Mouse (Mus musculus): ENCODE measurements at regions not wholly inside any gene's neighbourhood (a gene's known extent, or its start where the extent isn't known, plus 50 kb on each side); places are given as distances from the start of the nearest gene placed in this dataset.
A peak's percentile ranks its signal among the peaks of the same experiment; 100 is the strongest.

- no peak for DNase-seq (ENCODE audit: low read depth, low spot score)
Measured at GRCm38 (mm10) chr4:9935949-9936348, 938.3 kb upstream of the 2610301B20Rik start.

DNA sequence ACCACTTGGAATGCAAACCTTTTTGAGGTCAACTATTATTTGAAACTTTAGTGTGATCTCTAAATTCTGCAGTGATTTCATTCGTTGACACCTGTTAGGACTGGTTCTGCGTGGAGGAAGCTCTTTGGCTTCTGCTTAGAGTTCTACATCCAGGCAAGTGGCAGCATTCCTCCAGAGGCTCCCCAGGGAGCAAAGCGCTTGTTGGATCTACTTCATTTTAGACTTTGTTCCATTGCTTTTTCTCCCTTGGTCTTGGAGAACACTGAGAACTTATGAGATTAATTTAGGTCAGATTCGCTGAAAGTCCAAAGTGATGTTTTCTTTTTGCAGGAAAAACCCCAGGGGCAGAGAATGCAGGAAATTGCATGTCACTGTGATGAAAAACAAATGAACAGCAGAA is 922.9 kb upstream of the 2610301B20Rik start:
- DNase-seq (ENCODE audit: low read depth, low spot score): no peak

GRCm38 (mm10) chr4:9974631-9975030 is 899.7 kb upstream of the 2610301B20Rik start:
- DNase-seq (ENCODE audit: low read depth, low spot score): no peak

DNA sequence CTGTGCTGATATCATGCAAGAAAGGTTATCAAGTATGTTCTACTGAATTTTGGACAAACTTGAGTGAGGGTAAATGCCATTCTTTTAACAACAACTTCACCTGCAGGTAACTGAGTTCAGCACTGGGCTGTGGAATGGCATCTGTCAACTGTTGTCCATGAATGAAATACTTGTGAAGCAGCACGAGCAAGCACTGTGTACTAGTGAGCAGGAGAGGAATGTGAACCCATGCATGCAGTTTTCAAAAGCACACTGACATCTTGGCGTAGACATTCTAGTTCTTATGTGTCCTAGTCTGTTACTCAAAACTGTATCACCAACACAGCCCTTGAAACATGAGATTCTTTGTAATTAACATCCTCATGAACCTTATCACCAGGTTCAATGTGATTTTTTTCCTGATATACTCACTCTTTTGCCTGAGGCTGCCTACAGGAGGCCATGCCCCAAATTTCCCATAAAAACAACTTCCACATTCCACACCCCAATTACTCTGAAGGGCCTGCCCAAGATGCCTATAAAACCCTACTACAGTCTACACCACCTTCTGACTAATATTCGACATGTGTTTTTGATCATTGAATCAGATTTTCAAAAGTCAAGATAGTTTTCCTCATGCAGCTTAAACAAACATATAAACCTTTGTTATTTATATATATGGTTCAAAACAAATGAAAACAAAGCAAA is 892.8 kb upstream of the 2610301B20Rik start:
- no peak for DNase-seq (ENCODE audit: low read depth, low spot score)

GRCm38 (mm10) chr4:9982786-9983525 is 891.3 kb upstream of the 2610301B20Rik start:
- DNase-seq (ENCODE audit: low read depth, low spot score): no peak

- peak; percentile 36 for DNase-seq (ENCODE audit: low read depth, low spot score)
Measured at GRCm38 (mm10) chr4:9993871-9994270, 880.4 kb upstream of the 2610301B20Rik start.

DNA sequence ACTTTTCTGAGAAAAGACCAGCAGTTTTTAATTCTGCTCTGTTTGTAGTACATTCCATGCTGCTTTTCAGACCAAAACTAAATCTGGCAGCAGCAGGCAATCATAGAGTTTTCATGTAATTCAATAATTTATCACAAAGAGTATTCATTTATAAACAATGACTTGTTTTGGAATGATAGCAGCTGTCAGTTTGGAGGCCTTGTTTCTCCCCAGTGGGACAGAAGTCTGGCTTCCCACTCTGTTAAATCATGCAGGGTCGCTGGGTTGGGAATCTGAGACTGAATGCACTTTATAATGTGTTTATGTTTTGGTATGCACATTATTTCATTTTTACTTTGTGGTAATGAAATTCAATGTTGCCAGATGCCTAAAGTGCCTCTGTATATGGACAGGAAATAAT is 879.8 kb upstream of the 2610301B20Rik start:
- no peak for DNase-seq (ENCODE audit: low read depth, low spot score)

DNA sequence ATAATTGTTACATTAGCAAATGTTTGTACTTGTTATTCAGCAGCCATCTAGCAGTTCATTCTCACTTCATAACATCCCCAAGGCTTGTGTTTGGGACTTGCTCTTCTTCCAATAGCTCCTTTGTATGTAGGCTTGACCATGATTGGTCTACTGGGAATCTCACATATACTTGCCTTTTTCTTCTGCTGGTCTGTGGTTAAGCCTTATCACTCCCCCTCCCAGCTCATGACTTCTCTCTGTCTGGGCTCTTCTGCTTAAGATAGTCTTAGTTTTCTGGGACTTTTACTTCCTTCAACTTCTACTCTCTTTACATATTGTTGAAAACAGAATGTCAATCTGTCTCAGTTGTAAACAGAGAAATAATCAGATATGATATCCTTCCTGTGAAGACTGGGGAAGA is 844.0 kb upstream of the 2610301B20Rik start:
- DNase-seq (ENCODE audit: low read depth, low spot score): no peak

DNA sequence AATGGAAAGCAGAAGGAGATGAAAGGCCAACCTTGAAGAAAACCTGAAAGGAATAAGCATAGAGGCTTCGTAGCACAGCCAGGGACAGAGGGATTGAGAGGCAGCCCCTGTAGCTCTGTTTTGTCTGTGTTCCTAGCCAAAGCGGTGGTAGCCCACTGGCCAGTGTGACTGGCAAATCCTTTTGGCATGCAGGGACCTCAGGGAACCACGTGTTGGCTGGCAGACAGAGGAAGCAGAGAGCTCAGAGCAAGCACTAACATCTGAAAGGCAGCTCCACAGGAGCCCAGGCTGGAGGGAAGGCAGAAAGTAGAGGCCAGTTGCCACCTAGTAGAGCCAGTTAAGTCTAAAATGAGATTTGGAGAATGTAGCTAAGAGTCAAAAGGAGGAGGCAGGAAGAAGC is 842.5 kb upstream of the 2610301B20Rik start:
- no peak for DNase-seq (ENCODE audit: low read depth, low spot score)

DNA sequence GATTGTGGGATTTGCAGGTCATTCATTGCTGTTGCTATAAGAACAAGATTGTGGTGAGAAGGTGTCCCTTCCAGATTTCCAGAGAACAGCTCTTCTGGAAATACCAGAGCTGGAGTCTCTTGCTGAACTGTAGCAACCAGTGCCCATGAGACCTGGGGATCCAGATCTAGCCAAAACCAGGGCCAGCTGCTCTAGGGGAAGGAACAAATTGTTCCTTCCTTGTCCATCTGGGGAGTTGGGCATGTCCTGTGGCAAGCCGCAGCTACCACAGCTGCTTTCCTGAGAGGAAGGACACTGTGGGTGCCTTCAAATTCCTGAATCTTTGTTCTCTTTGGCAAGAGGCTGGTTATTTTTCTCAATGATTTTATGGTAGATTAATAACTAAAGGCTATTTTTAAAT is 839.0 kb upstream of the 2610301B20Rik start:
- DNase-seq (ENCODE audit: low read depth, low spot score): no peak

DNA sequence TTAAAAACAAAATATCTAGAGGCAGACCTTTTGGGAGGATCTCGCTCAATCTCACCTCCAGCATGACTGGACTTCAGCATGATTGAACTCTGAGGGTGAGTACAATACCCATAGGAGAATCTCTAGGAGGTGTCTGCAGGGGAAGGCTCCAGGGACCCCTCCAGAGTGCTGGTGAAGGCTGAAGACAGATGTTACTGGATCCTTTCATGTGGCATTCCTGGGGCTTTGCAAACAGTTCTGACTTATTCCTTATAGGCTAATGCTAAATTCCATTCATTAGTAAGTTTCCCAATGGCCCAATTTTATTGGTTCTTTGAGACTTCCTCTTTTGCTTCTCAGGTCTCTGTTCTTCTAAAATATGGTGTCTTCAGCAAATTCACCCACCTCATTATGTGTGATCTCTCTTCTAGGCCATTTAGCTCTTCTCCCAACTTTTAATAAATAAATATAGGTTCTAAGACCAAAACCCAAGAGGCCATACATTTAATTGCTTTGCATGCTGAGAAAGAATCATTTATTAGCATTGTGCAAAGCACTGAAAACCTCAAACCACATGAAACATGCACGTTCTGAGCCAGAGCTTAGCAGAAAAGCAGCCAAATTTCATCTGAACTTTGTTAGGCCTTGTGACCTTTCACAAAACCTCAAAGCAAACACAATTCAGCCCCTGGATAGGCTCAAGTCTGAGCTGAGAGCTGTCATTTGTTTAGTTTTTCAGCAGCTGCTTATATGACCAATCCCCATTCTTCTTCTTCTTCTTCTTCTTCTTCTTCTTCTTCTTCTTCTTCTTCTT is 832.8 kb upstream of the 2610301B20Rik start:
- no peak for DNase-seq (ENCODE audit: low read depth, low spot score)

DNA sequence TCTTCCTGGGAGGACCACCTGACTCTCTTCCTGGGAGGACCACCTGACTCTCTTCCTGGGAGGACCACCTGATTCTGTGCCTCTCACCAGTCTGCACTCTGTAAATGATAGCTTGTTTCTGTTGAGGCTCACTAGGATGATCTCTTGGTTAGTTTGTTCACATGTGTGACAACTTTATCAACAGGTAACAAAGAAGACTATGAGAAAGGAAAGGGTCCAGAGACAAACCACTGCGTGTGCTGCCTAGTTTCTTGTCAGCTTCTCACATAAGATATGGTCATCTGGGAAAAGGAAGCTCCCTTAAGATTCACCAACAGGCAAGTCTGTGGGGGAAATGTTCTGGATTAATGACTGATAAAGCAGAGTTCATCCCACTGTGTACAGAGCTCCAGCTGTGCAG is 825.5 kb upstream of the 2610301B20Rik start:
- no peak for DNase-seq (ENCODE audit: low read depth, low spot score)

- no peak for DNase-seq (ENCODE audit: low read depth, low spot score)
Measured at GRCm38 (mm10) chr4:10049411-10049810, 824.9 kb upstream of the 2610301B20Rik start.

DNA sequence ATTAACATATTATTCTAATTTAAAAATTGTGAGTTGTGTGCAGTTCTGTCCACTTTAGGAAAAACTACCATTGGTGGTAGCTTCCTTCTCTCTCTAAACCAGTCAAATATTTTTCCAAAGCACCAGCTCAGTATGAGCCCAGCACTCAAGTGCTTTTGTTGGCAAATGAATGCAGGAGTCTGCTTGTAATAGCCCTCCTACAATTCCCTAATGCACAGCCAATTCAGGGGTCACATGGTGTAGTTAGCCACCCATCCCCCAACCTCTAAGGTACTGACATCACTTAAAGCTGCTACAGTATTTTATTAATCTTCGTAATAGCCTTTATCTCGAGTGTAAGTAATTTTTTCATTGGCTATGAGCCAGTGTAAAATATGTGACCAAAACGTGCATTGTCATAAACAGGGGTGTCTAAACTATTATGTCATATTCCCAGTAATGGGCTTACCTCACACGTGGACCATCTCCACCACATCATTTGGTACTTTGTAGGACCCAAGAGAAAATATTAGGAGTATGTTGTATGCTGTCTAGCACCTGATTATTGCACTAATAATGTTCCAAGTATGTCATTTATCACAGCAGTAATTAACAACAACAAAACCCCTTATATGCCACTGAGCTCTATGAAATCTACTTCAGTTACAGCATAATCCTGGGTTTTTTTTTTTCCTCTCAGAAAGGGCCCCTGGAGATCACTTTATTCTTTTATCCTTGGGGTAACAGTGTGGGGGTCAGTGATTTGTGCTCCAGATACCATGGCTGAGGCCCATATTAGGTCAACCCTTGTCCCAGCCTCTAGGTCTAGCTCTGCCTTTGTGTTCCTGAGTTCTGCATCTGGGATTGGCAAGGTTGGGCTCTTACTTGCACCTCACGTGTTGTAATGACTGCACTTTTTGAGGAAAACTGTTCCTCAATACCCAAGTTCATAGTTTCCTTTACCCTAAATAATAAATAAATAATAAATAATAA is 822.7 kb upstream of the 2610301B20Rik start:
- DNase-seq (ENCODE audit: low read depth, low spot score): no peak

GRCm38 (mm10) chr4:10052869-10053268 is 821.4 kb upstream of the 2610301B20Rik start:
- no peak for DNase-seq (ENCODE audit: low read depth, low spot score)

- DNase-seq (ENCODE audit: low read depth, low spot score): peak; percentile 54
Measured at GRCm38 (mm10) chr4:10072500-10073106, 801.7 kb upstream of the 2610301B20Rik start.

GRCm38 (mm10) chr4:10079565-10080169 is 794.6 kb upstream of the 2610301B20Rik start:
- DNase-seq (ENCODE audit: low read depth, low spot score): no peak

DNA sequence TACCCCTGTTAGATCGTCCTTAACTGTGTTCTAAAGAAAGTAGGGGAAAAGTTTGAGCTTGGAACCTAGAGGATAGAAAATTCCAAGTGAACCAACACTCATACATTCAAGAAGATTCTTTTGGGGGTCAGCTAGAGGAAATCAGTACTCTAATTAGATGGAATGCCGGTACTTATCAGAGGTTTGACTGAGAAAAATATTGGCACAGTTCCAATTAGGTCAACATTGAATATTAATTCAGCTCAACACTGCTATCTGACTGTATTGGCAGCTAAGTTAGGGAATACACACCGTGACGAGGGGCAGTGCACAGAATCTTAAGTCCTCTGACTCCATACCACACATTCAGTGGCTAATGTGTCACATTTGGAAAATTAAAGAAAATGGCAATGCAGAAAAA is 759.5 kb upstream of the 2610301B20Rik start:
- no peak for DNase-seq (ENCODE audit: low read depth, low spot score)

- no peak for DNase-seq (ENCODE audit: low read depth, low spot score)
Measured at GRCm38 (mm10) chr4:10117964-10118363, 756.3 kb upstream of the 2610301B20Rik start.

DNA sequence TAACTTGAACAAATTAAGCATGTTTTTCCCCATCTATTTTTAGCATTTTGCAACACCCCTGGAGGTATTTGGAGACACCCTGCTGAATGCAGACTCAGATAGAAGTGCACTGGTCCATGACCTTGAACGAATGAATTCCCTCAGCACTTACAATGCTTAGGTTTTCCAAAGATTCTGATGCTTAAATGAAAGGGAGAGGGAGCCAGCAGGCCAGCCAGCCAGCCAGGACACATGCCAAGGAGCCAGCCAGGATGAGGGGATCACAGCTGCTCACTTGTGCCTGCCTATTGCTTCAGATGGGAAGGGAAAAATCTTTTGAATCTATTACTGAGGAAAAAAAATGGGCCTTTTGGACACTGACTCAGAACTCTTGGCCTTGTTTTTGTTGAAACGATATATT is 750.0 kb upstream of the 2610301B20Rik start:
- DNase-seq (ENCODE audit: low read depth, low spot score): no peak

Measured in R1 (cell line).